Mouse (Mus musculus) midbrain, embryonic 14.5 days (tissue): ENCODE measurements around the gene Dcn. TPM values are rescaled to one million over a fixed set of nuclear protein-coding genes. Genes with fewer than 3 reads are reported as not detected.

Experiments
- ATAC-seq: fragments of 200-750 bp; cut with Nextera tagmentation; 2 replicates; pipeline ENCODE4 v1.8.0; 2017; ENCODE audit warnings: moderate number of reproducible peaks, moderate library complexity; ENCODE audit not compliant: low FRiP score, low TSS enrichment
- DNase-seq: peaks from one replicate; pipeline ENCODE4 v3.0.0-alpha.2; 2015
- H3K27ac ChIP-seq: fragments of 300-500 bp; sonication (generic); replicated peaks from 2 replicates; pipeline ENCODE4 v1.5.1; 2014; ENCODE audit warnings: mild to moderate bottlenecking, low read depth, low read length, moderate library complexity
- H3K27me3 ChIP-seq: fragments of 300-500 bp; sonication (generic); 2 replicates; pipeline ENCODE4 v1.6.1; 2014; ENCODE audit warnings: low read length, control low read depth, mixed read lengths; ENCODE audit not compliant: control insufficient read depth, insufficient read depth
- H3K36me3 ChIP-seq: fragments of 300-500 bp; sonication (generic); 2 replicates; pipeline ENCODE4 v1.6.1; 2014; ENCODE audit warnings: low read length, control low read depth; ENCODE audit not compliant: control insufficient read depth, insufficient read depth
- H3K4me1 ChIP-seq: fragments of 300-500 bp; sonication (generic); 2 replicates; pipeline ENCODE4 v1.6.1; 2014; ENCODE audit warnings: mild to moderate bottlenecking, antibody characterized with exemption, low read length, control low read depth; ENCODE audit not compliant: control insufficient read depth, insufficient read depth
- H3K4me2 ChIP-seq: fragments of 300-500 bp; sonication (generic); 2 replicates; pipeline ENCODE4 v1.6.1; 2014; ENCODE audit warnings: mild to moderate bottlenecking, low read length, moderate library complexity
- H3K4me3 ChIP-seq: fragments of 300-500 bp; sonication (generic); replicated peaks from 2 replicates; pipeline ENCODE4 v1.5.1; 2014; ENCODE audit warnings: low read depth, low read length
- H3K9ac ChIP-seq: fragments of 300-500 bp; sonication (generic); replicated peaks from 2 replicates; pipeline ENCODE4 v1.6.1; 2014; ENCODE audit warnings: mild to moderate bottlenecking, low read length, moderate library complexity
- H3K9me3 ChIP-seq: fragments of 300-500 bp; sonication (generic); 2 replicates; pipeline ENCODE4 v1.6.1; 2016; ENCODE audit warnings: low read length, control low read depth, mixed read lengths; ENCODE audit not compliant: control insufficient read depth
- WGBS: fragments of 180-500 bp; shearing (Covaris S2); extraction: QIAGEN DNeasy Blood & Tissue Kit; methylation state at CpG from one replicate; pipeline ENCODE4 v1.1.7; 2014; 5-methylcytosine and 5-hydroxymethylcytosine counted together
- polyA plus RNA-seq: library from polyadenylated mRNA; unstranded; fragments of >200 nt; fragmentation: Nextera tagmentation; extraction: Ambion mirVana; gene quantifications from 2 replicates; pipeline ENCODE4 v1.2.1, GENCODE M21; 2014

The Dcn gene
- polyA plus RNA-seq, 1 experiment from 2014 or later, result 75.1 TPM

GRCm38 (mm10) chr10:97492367-97492980, 13.1 kb downstream of the Dcn start:
- H3K9me3 ChIP-seq, result no peaks in the 10 kb centered on the region
- 80% methylated on average over 4 of the region's 4 CpGs for WGBS
- no peak overlapping the region for H3K27ac ChIP-seq
- H3K36me3 ChIP-seq, result no peaks in the 10 kb centered on the region
- no peak overlapping the region for H3K9ac ChIP-seq
- DNase-seq (no peak), ATAC-seq (no peak)
- no peak overlapping the region for H3K4me2 ChIP-seq
- H3K27me3 ChIP-seq, result no peaks in the 10 kb centered on the region
- no peak overlapping the region for H3K4me3 ChIP-seq
- H3K4me1 ChIP-seq, result no peaks in the 10 kb centered on the region

DNA sequence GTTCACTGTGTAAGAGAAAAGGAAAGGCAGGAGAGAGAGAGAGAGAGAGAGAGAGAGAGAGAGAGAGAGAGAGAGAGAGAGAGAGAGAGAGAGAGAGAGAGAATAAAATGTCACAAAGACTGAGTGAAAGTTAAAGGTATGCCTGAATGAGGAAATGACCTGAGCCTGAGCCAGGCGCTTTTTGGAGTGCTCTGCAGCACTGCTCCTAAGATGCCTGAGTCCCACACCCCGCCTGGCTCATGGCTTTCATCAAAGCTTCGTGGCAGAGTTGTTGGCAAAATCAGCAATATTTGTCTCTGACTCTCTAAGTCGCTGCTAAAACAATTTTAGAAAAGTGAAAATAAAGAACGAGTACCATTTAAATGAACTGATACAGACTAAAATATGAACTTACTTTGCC, 18.2 kb downstream of the Dcn start:
- H3K27ac ChIP-seq, result no peak overlapping the region
- no peaks in the 10 kb centered on the region for H3K36me3 ChIP-seq
- DNase-seq, result no peak
- H3K4me2 ChIP-seq, result no peak overlapping the region
- no peak overlapping the region for H3K4me3 ChIP-seq
- 60% methylated on average over 5 of the region's 5 CpGs for WGBS
- H3K9ac ChIP-seq, result no peak overlapping the region
- ATAC-seq, result no peak
- H3K9me3 ChIP-seq, result no peaks in the 10 kb centered on the region
- H3K27me3 ChIP-seq, result no peaks in the 10 kb centered on the region
- H3K4me1 ChIP-seq, result no peaks in the 10 kb centered on the region

DNA sequence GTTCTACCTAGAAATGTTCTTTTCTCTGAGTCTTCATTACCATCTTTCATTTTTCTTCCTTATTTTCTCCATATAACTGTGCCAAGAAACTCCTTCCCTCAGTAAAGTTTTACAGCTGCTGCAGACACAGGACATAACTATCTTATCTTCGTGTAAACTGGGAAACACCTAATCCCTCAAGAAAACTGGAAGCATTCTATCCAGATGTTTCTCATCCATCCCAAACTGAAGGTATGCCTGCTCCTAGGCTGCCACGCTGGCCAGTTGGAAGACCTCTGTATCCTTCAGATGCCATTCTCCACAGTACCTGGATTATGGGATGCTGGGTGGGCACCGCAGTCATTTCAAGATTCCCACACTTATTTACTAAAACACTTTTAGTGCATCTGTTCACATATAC, 44.0 kb downstream of the Dcn start:
- no peak for ATAC-seq
- H3K4me3 ChIP-seq, result no peak overlapping the region
- no peaks in the 10 kb centered on the region for H3K27me3 ChIP-seq
- no peak overlapping the region for H3K4me2 ChIP-seq
- DNase-seq, result no peak
- H3K36me3 ChIP-seq, result no peaks in the 10 kb centered on the region
- H3K9ac ChIP-seq, result no peak overlapping the region
- WGBS, result 97% methylated on average over 3 of the region's 3 CpGs
- no peaks in the 10 kb centered on the region for H3K4me1 ChIP-seq
- H3K27ac ChIP-seq, result no peak overlapping the region
- H3K9me3 ChIP-seq, result no peaks in the 10 kb centered on the region

- Histone ChIP-seq H3K27ac (no peak overlapping the region), H3K36me3 (no peaks in the 10 kb centered on the region), H3K4me1 (no peaks in the 10 kb centered on the region), H3K27me3 (no peaks in the 10 kb centered on the region), H3K9ac (no peak overlapping the region), H3K9me3 (no peaks in the 10 kb centered on the region), H3K4me3 (no peak overlapping the region), H3K4me2 (no peak overlapping the region)
- WGBS, result 86% methylated on average over 4 of the region's 4 CpGs
- ATAC-seq (no peak), DNase-seq (no peak)
Observed at GRCm38 (mm10) chr10:97535697-97536096, 56.3 kb downstream of the Dcn start.

- Histone ChIP-seq H3K27ac (no peak overlapping the region), H3K36me3 (no peaks in the 10 kb centered on the region), H3K4me3 (no peak overlapping the region), H3K9ac (no peak overlapping the region), H3K4me2 (no peak overlapping the region), H3K4me1 (no peaks in the 10 kb centered on the region), H3K9me3 (no peaks in the 10 kb centered on the region), H3K27me3 (no peaks in the 10 kb centered on the region)
- ATAC-seq (no peak), DNase-seq (no peak)
- 92% methylated on average over 2 of the region's 2 CpGs for WGBS
Observed at GRCm38 (mm10) chr10:97536921-97537320, 57.5 kb downstream of the Dcn start.

DNA sequence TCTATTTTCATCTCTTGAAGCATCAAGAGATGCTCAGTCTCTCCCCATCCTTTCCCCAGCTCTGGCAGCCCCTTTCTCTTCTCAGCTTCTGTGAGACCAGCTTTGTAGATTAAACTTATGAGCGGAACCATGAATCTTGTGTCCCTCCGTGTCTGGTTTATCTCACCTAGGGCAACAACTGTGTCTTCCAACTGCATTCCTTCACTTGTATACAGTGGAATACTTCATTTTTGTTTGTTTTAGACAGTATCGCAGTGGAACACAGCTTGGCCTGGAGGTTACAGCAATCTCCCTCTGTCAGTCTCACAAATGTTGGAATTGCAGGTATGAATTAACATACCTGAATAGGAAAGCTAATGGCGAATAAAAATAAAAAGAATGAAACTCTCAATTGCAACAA, 58.8 kb downstream of the Dcn start:
- Histone ChIP-seq H3K4me3 (no peak overlapping the region), H3K36me3 (no peaks in the 10 kb centered on the region), H3K9me3 (no peaks in the 10 kb centered on the region), H3K9ac (no peak overlapping the region), H3K27me3 (no peaks in the 10 kb centered on the region), H3K4me2 (no peak overlapping the region), H3K4me1 (no peaks in the 10 kb centered on the region), H3K27ac (no peak overlapping the region)
- 93% methylated on average over 4 of the region's 4 CpGs for WGBS
- no peak for DNase-seq
- no peak for ATAC-seq

GRCm38 (mm10) chr10:97547740-97548139, 68.3 kb downstream of the Dcn start:
- no peak for DNase-seq

DNA sequence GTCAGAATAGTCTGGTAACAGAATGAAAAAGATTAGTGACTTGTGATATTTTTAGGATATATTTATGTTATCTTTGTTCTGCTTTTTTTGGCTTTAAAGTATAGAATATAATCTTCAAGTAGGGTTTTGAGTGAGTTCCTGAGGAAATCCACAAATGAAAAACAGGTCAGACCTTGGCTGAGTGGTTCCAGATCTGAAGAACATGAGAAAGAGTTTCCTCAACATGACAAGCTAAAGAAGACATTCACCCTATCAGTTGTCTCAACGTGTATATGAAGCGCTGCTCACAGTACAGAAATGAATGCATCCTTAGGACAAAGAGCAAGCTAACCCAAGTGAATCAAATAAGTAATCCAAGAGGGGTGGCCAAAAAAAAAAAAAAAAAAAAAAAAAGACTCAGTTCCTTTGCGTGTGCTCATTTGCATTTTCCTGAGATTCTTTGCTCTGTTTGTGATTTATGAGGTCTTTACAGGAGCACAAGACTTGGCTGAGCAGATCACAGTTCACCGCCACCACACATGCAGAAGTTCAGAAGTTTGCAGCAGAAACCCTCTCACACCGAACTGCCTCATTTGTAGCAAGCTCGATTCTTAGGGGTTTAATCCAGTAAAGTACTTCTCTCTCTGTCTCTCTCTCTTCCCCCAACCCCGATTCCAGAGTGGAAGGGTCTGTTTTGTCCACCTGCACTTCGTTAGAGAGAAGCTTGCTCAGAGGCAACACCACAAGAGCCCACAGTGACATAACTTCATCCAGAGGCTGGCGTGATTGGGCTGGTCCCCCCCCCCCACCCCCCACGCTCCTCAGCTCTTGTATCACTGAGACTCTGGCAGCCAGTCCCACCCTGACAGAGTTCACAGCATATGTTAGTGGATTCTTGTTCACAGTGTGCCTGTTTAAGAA, 85.8 kb downstream of the Dcn start, which contains the start of gene Lum:
Gene Lum, plus strand, starts transcription at position 172 of the 900 bp plus-strand sequence.
- no peak for DNase-seq

More at GRCm38 (mm10) chr10:97547740-97548139, 68.3 kb downstream of the Dcn start:
- Histone ChIP-seq H3K36me3 (no peaks in the 10 kb centered on the region), H3K9me3 (no peaks in the 10 kb centered on the region), H3K4me2 (no peak overlapping the region), H3K4me1 (no peaks in the 10 kb centered on the region), H3K27me3 (no peaks in the 10 kb centered on the region), H3K4me3 (no peak overlapping the region), H3K9ac (no peak overlapping the region), H3K27ac (no peak overlapping the region)
- 85% methylated on average over 1 of the region's 1 CpGs for WGBS
- ATAC-seq, result no peak

More for the DNA sequence above, 85.8 kb downstream of the Dcn start, which contains the start of gene Lum:
- no peaks in the 10 kb centered on the region for H3K4me1 ChIP-seq
- no peaks in the 10 kb centered on the region for H3K36me3 ChIP-seq
- no peak within 1 kb of the TSS for H3K4me2 ChIP-seq
- no peak for ATAC-seq
- H3K27ac ChIP-seq, result no peak within 1 kb of the TSS
- H3K27me3 ChIP-seq, result no peaks in the 10 kb centered on the region
- no peaks in the 10 kb centered on the region for H3K9me3 ChIP-seq
- WGBS, result 71% methylated on average over 10 of the region's 10 CpGs
- H3K9ac ChIP-seq, result no peak within 1 kb of the TSS
- no peak within 1 kb of the TSS for H3K4me3 ChIP-seq
